Mouse (Mus musculus) hindbrain, embryonic 15.5 days (tissue): Measurements from ENCODE around the gene E130114P18Rik. TPM values are rescaled to one million over a fixed set of nuclear protein-coding genes. Genes with fewer than 3 reads are reported as not detected.

Experiments used
- ATAC-seq: fragments of 200-750 bp; cut with Nextera tagmentation; 2 replicates; pipeline ENCODE4 v1.8.0; 2017; ENCODE audit warnings: low read depth, moderate number of reproducible peaks, moderate TSS enrichment; ENCODE audit not compliant: low FRiP score
- H3K27ac ChIP-seq: fragments of 300-500 bp; sonication (generic); replicated peaks from 2 replicates; pipeline ENCODE4 v1.5.1; 2015; ENCODE audit warnings: mild to moderate bottlenecking, inconsistent platforms
- H3K27me3 ChIP-seq: fragments of 300-500 bp; sonication (generic); 2 replicates; pipeline ENCODE4 v1.6.1; 2015; ENCODE audit warnings: control low read depth, inconsistent platforms
- H3K36me3 ChIP-seq: fragments of 300-500 bp; sonication (generic); 2 replicates; pipeline ENCODE4 v1.6.1; 2015; ENCODE audit warnings: control low read depth, inconsistent platforms
- H3K4me1 ChIP-seq: fragments of 300-500 bp; sonication (generic); replicated peaks from 2 replicates; pipeline ENCODE4 v1.6.1; 2015; ENCODE audit warnings: control low read depth, inconsistent platforms
- H3K4me2 ChIP-seq: fragments of 300-500 bp; sonication (generic); 2 replicates; pipeline ENCODE4 v1.6.1; 2015; ENCODE audit warnings: moderate library complexity, mild to moderate bottlenecking, inconsistent platforms
- H3K4me3 ChIP-seq: fragments of 300-500 bp; sonication (generic); 2 replicates; pipeline ENCODE4 v1.5.1; 2015; ENCODE audit warnings: mild to moderate bottlenecking, inconsistent platforms
- H3K9ac ChIP-seq: fragments of 300-500 bp; sonication (generic); 2 replicates; pipeline ENCODE4 v1.6.1; 2015; ENCODE audit warnings: inconsistent platforms
- H3K9me3 ChIP-seq: fragments of 300-500 bp; sonication (generic); 2 replicates; pipeline ENCODE4 v1.6.1; 2016; ENCODE audit warnings: control low read depth, inconsistent platforms
- WGBS: fragments of 180-500 bp; shearing (Covaris S2); methylation state at CpG from one replicate; pipeline ENCODE4 v1.1.7; 2015; 5-methylcytosine and 5-hydroxymethylcytosine counted together
- polyA plus RNA-seq: library from polyadenylated mRNA; unstranded; fragments of >200 nt; fragmentation: Nextera tagmentation; extraction: Ambion mirVana; gene quantifications from 2 replicates; pipeline ENCODE4 v1.2.1, GENCODE M21; 2015

E130114P18Rik gene
- polyA plus RNA-seq, 1 experiment from 2014 or later, result 23.1 TPM

DNA sequence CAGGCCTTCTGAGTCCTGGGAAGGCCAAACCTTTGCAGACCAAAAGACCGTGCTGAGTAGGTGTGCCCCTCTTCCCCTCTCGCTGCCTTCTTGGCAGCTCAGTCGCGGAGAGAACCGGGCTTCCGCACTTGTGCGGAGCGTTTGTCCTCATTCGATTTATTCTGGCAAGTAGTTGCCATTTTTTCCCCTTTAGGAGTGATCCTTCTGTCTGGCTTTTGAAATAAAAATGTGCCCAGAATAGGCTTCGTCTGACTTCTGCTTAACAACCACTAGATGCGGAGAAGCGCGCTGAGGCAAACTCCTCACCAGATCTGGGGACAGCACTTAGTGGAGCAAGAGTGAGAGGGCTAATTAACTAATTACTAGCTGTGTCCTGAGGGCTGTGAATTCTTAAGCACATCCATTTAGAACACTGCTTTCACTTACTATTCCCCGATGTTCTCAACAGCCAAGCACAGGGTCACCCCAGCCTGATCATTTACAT lies 19.9 kb downstream of the E130114P18Rik start:
- Histone ChIP-seq H3K4me2 (peak overlapping the region; percentile 71), H3K4me1 (peaks cover 22% of the 10 kb centered on the region), H3K36me3 (no peaks in the 10 kb centered on the region), H3K9me3 (no peaks in the 10 kb centered on the region), H3K9ac (peak overlapping the region; percentile 52), H3K27me3 (peaks cover 33% of the 10 kb centered on the region), H3K4me3 (peak overlapping the region; percentile 48), H3K27ac (peak overlapping the region; percentile 78)
- peak; percentile 78 for ATAC-seq
- under 1% methylated on average over 14 of the region's 14 CpGs for WGBS

GRCm38 (mm10) chr4:97757207-97757977 lies 20.5 kb downstream of the E130114P18Rik start:
- H3K36me3 ChIP-seq, result no peaks in the 10 kb centered on the region

GRCm38 (mm10) chr4:97754241-97754640 lies 23.6 kb downstream of the E130114P18Rik start:
- 18% methylated on average over 12 of the region's 12 CpGs for WGBS
- H3K4me3 ChIP-seq, result no peak overlapping the region
- no peak for ATAC-seq
- H3K9me3 ChIP-seq, result no peaks in the 10 kb centered on the region
- no peak overlapping the region for H3K27ac ChIP-seq
- no peak overlapping the region for H3K9ac ChIP-seq
- peaks cover 41% of the 10 kb centered on the region for H3K4me1 ChIP-seq
- no peaks in the 10 kb centered on the region for H3K36me3 ChIP-seq
- no peak overlapping the region for H3K4me2 ChIP-seq
- H3K27me3 ChIP-seq, result peaks cover 37% of the 10 kb centered on the region

More at GRCm38 (mm10) chr4:97757207-97757977, 20.5 kb downstream of the E130114P18Rik start:
- H3K27me3 ChIP-seq, result peaks cover 39% of the 10 kb centered on the region
- H3K27ac ChIP-seq, result peak overlapping the region; percentile 78
- peak overlapping the region; percentile 48 for H3K4me3 ChIP-seq
- H3K4me1 ChIP-seq, result peaks cover 28% of the 10 kb centered on the region
- peak overlapping the region; percentile 52 for H3K9ac ChIP-seq
- peak overlapping the region; percentile 71 for H3K4me2 ChIP-seq
- peak; percentile 83 for ATAC-seq
- no peaks in the 10 kb centered on the region for H3K9me3 ChIP-seq
- WGBS, result under 1% methylated on average over 38 of the region's 38 CpGs

DNA sequence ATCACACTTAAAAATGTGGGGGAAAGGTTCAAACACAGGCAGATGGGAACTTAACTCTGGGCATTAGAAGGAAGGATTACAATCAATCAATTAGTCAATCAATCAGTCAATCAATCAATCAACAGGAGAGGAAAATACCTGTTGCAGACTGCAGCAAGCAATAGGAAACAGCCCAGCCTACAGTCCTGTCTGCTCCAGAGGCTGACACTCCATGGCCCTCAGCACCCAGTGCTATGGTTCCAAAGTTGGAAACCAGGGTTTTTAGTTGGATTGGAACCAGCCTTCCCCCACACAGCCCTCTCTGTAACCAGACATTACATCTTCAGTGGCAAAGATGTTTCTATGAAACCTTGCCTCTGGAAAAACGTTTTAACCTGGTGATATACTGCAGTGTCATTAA lies 24.4 kb downstream of the E130114P18Rik start:
- Histone ChIP-seq H3K27me3 (peaks cover 37% of the 10 kb centered on the region), H3K36me3 (no peaks in the 10 kb centered on the region), H3K4me3 (no peak overlapping the region), H3K9ac (no peak overlapping the region), H3K9me3 (no peaks in the 10 kb centered on the region), H3K27ac (no peak overlapping the region), H3K4me2 (no peak overlapping the region), H3K4me1 (peaks cover 34% of the 10 kb centered on the region)
- ATAC-seq, result no peak
- WGBS, result 19% methylated on average over 1 of the region's 1 CpGs

DNA sequence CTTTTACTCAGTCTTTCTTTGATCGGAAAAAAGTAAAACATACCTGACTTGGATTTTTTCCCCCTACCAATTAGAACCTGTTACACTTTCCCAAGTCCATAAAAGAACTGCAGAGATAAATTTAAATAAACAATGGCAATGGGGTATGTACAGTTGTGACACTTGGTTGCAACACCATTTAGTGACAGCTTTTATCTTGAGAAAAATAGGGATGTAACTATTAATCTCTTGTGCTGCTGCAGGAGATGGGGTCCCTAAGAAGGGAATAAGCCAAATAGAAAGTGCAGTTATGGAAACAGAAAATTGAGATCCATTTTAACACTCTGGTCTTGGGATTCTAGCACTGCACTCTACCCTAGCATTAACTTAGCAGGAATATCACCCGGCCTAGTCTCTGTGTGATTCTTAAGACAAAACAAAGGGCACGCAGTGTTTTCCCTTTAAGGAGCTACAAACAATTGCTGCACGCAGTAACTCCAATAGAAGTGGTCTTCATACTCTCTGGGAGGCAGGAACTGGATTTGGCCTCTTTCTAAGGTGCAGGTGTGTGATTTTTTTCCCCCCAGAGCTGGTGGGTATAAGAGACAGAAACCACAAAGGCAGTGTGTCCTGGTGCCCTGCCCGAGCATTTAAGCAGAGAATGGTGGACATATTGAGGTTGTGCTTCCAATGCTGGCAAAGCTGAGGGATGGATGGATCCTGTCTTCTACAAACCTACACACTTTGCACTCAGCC lies 25.4 kb downstream of the E130114P18Rik start:
- H3K4me3 ChIP-seq, result peak overlapping the region; percentile 37; the same call in 1 of the 2 replicates
- peak overlapping the region; percentile 75 for H3K27ac ChIP-seq
- 0 out of 2 replicates have a peak overlapping the region, but pooled peaks have one; percentile 45 for H3K9ac ChIP-seq
- H3K36me3 ChIP-seq, result no peaks in the 10 kb centered on the region
- WGBS, result 18% methylated on average over 5 of the region's 5 CpGs
- H3K4me2 ChIP-seq, result peak overlapping the region; percentile 81
- ATAC-seq, result no peak
- no peaks in the 10 kb centered on the region for H3K9me3 ChIP-seq
- H3K27me3 ChIP-seq, result peaks cover 37% of the 10 kb centered on the region
- H3K4me1 ChIP-seq, result peaks cover 27% of the 10 kb centered on the region

- Histone ChIP-seq H3K9me3 (no peaks in the 10 kb centered on the region), H3K4me1 (peaks cover 27% of the 10 kb centered on the region), H3K27ac (peak overlapping the region; percentile 75), H3K27me3 (peaks cover 37% of the 10 kb centered on the region), H3K4me2 (peak overlapping the region; percentile 81), H3K36me3 (no peaks in the 10 kb centered on the region), H3K9ac (peak overlapping the region; percentile 45), H3K4me3 (peak overlapping the region; percentile 37)
- WGBS, result 1% methylated on average over 40 of the region's 40 CpGs
- ATAC-seq, result peak; percentile 35
Measured at GRCm38 (mm10) chr4:97751483-97752251, 26.2 kb downstream of the E130114P18Rik start.

- ATAC-seq, result peak; percentile 71
Measured at GRCm38 (mm10) chr4:97751030-97751482, 26.8 kb downstream of the E130114P18Rik start.

GRCm38 (mm10) chr4:97750401-97750800 lies 27.5 kb downstream of the E130114P18Rik start:
- H3K27ac ChIP-seq, result no peak overlapping the region
- no peaks in the 10 kb centered on the region for H3K36me3 ChIP-seq
- H3K9me3 ChIP-seq, result no peaks in the 10 kb centered on the region
- no peak overlapping the region for H3K4me2 ChIP-seq
- H3K4me3 ChIP-seq, result no peak overlapping the region
- 52% methylated on average over 4 of the region's 4 CpGs for WGBS
- H3K4me1 ChIP-seq, result peaks cover 36% of the 10 kb centered on the region
- no peak for ATAC-seq
- peaks cover 30% of the 10 kb centered on the region for H3K27me3 ChIP-seq
- no peak overlapping the region for H3K9ac ChIP-seq

More at GRCm38 (mm10) chr4:97751030-97751482, 26.8 kb downstream of the E130114P18Rik start:
- H3K9ac ChIP-seq, result peak overlapping the region; percentile 45
- H3K27me3 ChIP-seq, result peaks cover 36% of the 10 kb centered on the region
- H3K27ac ChIP-seq, result peak overlapping the region; percentile 75
- H3K4me3 ChIP-seq, result peak overlapping the region; percentile 37
- H3K9me3 ChIP-seq, result no peaks in the 10 kb centered on the region
- H3K4me1 ChIP-seq, result peaks cover 30% of the 10 kb centered on the region
- peak overlapping the region; percentile 81 for H3K4me2 ChIP-seq
- WGBS, result under 1% methylated on average over 20 of the region's 20 CpGs
- H3K36me3 ChIP-seq, result no peaks in the 10 kb centered on the region

- no peaks in the 10 kb centered on the region for H3K27me3 ChIP-seq
- H3K9ac ChIP-seq, result peak overlapping the region; percentile 23
- peak overlapping the region; percentile 36 for H3K4me3 ChIP-seq
- ATAC-seq, result no peak; the same call in 1 of the 2 replicates
- WGBS, result 8% methylated on average over 19 of the region's 19 CpGs
- no peaks in the 10 kb centered on the region for H3K36me3 ChIP-seq
- H3K27ac ChIP-seq, result no peak overlapping the region
- H3K4me1 ChIP-seq, result peaks cover 17% of the 10 kb centered on the region
- peak overlapping the region; percentile 74 for H3K4me2 ChIP-seq
- H3K9me3 ChIP-seq, result no peaks in the 10 kb centered on the region
Measured at GRCm38 (mm10) chr4:97746106-97746900, 31.6 kb downstream of the E130114P18Rik start.

DNA sequence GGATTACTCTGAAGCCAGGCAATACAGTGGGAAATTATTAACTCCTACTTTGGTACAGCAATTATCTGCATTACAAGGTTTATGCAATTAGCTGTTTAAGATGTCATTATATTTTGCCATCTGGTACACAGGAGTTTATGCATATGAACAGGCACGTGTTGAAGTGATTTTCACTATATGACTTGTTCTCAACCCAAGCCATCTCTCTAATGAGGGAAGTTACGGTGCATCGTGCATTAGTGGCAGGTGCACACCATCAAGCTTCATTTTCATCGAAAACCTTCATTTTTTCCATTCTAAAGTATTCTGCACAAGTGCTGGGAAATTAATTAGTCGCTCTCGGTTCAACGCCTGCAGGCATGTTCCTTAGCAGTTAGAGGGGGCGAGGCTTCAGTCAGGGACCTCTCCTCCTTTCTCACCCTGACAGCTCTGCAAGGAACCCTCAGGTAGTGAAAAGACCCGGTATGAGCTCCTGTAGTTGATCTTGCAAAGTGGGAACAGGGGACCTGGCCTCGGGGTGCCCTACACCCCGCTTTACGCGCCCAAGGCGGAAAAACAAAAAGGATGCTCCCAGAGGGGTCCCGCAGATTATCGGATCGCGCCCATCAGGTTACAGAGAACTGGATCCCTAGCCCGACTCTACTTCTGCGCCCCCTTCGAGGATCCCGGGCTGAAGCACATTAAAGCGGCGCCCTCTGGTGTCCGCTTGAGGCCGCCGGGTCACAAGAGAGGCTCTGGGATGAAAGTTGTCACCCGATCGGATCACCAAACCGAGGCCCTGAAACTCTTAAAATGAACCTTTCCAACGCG lies 32.4 kb downstream of the E130114P18Rik start:
- peak overlapping the region; percentile 36 for H3K4me3 ChIP-seq
- H3K27me3 ChIP-seq, result no peaks in the 10 kb centered on the region
- 4% methylated on average over 32 of the region's 32 CpGs for WGBS
- H3K36me3 ChIP-seq, result no peaks in the 10 kb centered on the region
- H3K4me1 ChIP-seq, result peaks cover 11% of the 10 kb centered on the region
- no peak overlapping the region for H3K27ac ChIP-seq
- H3K9me3 ChIP-seq, result no peaks in the 10 kb centered on the region
- peak; percentile 84 for ATAC-seq
- H3K9ac ChIP-seq, result peak overlapping the region; percentile 23
- peak overlapping the region; percentile 74 for H3K4me2 ChIP-seq
